Mouse (Mus musculus) heart, adult 2 months (tissue): ENCODE measurements around the gene 4930402H24Rik.

Experiments used
- CTCF ChIP-seq: fragments of 200-600 bp; IDR thresholded peaks from 2 replicates; pipeline ENCODE4 v1.8.1; 2022; ENCODE audit warnings: antibody characterized with exemption, mild to moderate bottlenecking, moderate library complexity
- EP300 ChIP-seq: fragments of 200-500 bp; IDR thresholded peaks from 2 replicates; pipeline ENCODE4 v1.6.1; 2011; ENCODE audit warnings: low read depth, low read length, control low read depth; ENCODE audit not compliant: insufficient read depth
- POLR2A ChIP-seq: fragments of 200-500 bp; IDR thresholded peaks from 2 replicates; pipeline ENCODE4 v1.6.1; 2011; ENCODE audit warnings: mild to moderate bottlenecking, low read depth, low read length, control low read depth; ENCODE audit not compliant: insufficient read depth

DNA sequence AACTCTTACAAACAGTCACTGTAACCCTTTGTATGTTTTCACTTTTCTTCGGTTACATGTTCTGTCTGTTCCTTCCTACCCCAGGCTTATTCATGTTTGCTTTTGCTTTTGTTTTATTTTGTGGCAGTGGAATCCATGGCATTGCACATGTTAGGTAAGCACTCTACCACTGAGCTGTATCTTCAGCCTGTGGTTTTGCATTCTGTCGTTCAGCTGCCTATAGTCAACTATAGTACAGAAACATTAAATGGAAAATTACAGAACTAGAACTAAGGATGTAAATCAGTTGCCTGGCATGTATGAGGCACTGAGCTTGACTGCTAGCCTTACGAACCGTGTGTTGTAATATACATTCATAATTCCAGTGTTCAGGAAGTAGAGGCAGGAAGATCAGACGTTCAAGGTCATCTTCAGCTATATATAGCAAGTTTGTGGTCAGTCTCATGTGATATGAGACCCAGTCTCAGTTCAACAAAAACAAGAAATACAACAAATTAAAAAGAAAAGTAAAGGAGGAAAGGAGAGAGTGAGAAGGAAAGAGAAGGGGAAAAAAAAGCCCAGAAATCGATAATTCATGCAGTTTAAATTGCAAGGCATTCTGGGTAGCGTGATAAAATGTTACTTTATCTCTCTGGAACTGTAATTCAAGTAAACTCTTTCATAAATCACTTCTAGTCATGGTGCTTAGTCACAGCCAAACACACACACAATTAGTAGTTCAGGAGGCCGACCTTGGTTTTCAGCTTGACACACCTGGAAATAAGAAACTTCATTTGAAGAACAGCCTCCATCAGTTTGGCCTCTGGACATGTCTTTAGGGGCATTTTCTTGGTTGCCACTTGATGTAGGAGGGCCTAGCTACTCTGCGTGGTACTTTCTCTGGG, 54.6 kb downstream of the 4930402H24Rik start:
- TF ChIP-seq EP300, result no peak
- TF ChIP-seq POLR2A, result no peak
- no peak for TF ChIP-seq CTCF
